Mouse (Mus musculus) gastrocnemius, postnatal 14 days (tissue): Measurements from ENCODE around the gene Slc29a1. TPM values are rescaled to one million over a fixed set of nuclear protein-coding genes. Genes with fewer than 3 reads are reported as not detected.

Source experiments
- DNase-seq: peaks from one replicate; pipeline ENCODE4 v3.0.0; 2021; ENCODE audit warnings: mixed read lengths
- intact Hi-C: fragments of 180-260 bp; cut with DNase I; formaldehyde crosslinking; loops from one replicate; pipeline ENCODE4 v1.15.1; 2025; ENCODE audit warnings: low total_unique reads
- total RNA-seq, 2 experiments: library from RNA; stranded (reverse); gene quantifications; 2 replicates each; pipeline ENCODE4 v1.2.3; 2021

Gene Slc29a1
- total RNA-seq, 2 experiments from 2014 or later, result 59.2 to 71.6 TPM

DNA sequence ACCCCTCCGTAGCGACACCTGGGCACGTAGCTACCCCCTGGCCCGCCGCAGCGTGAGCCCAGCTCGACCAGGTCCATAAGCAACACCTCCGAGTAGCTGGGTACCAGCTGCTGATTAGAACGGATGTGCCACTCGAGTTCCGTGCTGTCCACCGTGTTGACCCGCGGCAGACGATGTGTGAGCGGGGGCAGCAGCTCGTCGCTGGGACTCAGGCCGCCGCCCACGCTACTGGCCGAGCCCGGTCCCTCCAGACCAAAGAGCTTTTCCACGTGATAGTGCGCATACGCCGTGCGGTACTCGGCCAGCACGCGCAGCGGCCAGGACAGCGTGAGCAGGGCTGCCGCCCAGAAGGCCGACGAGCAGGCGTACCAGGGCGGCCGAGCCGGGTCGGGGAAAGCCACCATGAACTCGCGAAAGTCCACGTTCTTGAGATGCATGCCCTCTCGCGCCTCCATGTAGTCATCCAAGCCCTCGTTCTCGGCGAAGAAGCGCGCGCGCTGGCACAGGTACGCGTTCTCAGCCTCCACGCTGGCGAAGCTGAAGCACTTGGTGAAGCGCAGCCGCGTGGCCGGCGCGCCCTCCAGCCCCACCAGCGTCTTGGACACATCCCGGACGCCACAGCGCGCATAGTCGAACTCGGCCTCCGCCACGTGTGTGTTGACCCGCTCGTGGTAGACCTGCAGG, 54.0 kb downstream of the Slc29a1 start:
- intact Hi-C loops, result no loop called here
- no peak for DNase-seq

- intact Hi-C loops, result no loop called here
- DNase-seq, result no peak
Observed at GRCm38 (mm10) chr17:45544873-45545277, 54.5 kb downstream of the Slc29a1 start.

DNA sequence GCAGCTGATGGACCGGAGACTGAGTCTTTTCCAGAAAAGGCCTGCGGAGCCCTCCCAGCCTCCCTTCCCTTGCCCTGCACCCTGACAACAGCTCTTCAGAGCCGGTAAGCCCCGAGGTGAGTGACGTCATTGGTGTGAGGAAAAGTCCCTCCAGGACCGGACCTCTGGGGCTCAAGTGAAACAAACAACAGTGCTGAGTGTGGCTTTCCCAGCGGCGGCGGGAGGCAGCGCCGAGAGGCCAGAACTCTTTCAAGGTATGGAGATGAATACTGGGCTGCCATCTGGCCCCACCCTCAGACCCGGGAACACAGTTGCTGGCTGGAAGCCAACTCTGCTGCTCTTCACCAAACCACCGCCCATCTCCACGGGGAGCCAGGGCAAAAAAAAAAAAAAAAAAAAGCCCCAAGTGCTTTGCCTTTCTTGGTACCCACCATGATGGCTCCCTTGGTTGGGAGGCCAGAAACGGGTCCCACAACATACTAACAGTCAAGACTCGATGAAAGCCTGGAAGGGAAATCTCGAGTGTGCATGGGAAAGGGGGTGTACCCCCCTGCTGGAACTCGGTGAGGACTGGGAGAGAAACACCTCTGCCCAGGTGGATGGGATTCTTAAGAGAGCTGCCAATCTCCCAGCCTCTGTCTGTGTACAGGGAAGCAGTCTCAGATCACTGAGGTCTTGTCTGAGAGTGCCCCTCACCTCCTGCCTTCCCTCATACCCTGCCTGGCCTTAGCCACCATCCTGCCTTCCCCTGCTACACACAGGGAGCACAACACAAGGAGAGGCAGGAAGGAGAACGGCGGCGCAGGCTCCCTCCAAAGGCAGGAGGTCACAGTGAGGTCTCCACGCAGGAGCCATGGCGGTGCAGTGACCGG, 55.2 kb downstream of the Slc29a1 start:
- intact Hi-C loops, result no loop called here
- no peak for DNase-seq

DNA sequence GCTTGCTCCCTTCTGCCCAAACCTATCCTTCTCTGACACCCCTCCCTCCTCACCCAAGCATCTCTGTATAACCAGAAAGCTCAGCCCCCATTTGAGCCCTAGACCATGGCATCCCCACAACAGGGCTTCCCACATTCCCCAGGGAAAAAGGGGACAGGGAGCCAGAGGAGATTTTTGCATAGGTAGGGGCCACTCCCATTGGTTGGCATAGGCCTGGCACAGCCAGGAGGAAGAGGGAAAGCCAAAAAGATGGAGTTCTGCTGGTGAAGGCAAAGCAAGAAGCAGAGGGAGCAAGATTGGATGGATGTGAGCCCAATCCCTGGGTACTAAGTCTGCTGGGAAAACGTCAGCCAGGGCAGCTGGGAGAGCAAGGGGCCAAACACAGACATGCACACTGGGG, 56.3 kb downstream of the Slc29a1 start:
- intact Hi-C loops, result no loop called here
- no peak for DNase-seq

DNA sequence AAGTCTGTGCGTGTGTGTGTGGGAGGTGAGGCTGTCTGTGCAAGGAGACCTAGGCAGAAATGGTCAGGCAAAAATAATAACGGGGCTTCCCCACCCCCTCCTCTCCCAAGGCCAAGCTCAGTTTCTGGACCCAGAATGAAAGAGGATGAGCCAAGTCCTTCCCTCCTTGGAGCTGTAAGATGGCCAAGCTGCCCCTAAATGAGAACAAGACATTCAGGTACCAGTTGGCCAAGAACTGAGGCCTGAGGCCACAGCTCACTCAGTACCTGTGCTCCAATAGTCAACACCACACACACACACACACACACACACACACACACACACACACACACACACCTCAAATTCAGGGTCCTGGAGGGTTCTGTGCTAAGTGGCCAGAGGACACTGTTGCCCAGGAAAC, 56.7 kb downstream of the Slc29a1 start:
- intact Hi-C loops, result no loop called here

DNA sequence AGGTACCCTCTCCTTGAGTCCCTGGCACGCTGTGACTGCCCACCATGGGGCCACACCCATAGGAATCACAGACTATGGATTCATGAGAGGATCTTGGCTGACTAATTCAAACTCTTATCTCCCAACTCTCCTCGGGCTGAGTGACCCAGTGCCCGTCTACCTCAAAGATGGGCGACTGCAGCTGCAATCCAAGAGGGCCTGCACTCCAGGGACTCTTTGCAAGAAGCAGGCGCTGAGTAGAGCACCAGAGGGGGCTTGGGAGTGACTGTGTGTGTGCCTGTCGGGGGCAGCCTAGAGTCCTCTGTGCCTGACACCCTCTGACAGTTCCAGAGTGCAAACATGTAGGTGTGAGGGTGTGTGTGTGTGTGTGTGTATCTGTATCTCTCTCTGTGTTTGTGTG, 57.3 kb downstream of the Slc29a1 start:
- intact Hi-C loops, result no loop called here
- DNase-seq, result no peak

More for the DNA sequence above, 56.7 kb downstream of the Slc29a1 start:
- no peak for DNase-seq

DNA sequence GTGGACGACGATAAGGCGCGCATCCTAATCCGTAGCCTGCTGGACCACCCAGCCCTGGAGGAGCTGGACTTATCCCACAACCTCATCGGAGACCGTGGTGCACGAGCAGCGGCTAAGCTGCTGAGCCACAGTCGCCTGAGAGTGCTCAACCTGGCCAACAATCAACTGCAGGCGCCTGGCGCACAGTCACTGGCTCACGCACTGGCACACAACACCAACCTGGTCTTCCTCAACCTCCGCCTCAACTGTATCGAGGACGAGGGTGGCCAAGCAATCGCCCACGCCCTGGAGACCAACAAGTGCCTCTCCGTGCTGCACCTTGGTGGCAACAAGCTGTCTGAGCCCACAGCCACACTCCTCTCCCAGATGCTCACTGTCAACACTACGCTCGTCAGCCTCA, 59.7 kb downstream of the Slc29a1 start:
- intact Hi-C loops, result no loop called here

DNA sequence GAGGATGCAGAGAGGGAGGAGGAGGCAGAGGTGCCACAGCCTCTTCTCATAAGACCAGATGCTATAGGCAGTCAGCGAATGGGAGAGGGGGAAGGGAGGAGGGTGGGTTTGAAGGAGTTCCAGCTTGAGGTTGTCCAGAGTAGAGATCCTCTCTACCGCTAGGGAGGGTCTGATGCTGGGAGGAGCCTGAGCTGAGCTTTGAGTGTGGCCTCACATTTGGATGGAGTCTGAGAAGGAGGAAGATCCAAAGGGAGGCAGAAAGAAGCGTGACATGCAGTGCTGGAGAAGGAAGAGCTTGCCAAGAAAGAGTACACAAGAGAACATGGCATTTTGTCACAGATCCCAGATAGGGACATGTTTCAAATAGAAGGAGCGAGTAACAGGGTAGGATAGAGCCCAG, 61.0 kb downstream of the Slc29a1 start:
- no peak for DNase-seq
- intact Hi-C loops, result no loop called here

More for the DNA sequence above, 59.7 kb downstream of the Slc29a1 start:
- no peak for DNase-seq

GRCm38 (mm10) chr17:45536264-45536663, 63.1 kb downstream of the Slc29a1 start:
- DNase-seq, result peak; percentile 16
- intact Hi-C loops, result no loop called here

Other genes with a start within 250 kb of the Slc29a1 start
- 10 to 100 TPM; 31.3 to 33.9 TPM for gene Cdc5l, start 165.9 kb downstream of the Slc29a1 start, total RNA-seq
- gene Spats1, start 124.2 kb downstream of the Slc29a1 start, total RNA-seq, result under 1 TPM in 1 of 2 experiments, not detected in 1; 0.20 TPM
- 10 to 100 TPM; 15.0 to 16.0 TPM for gene Aars2, start 92.8 kb downstream of the Slc29a1 start, total RNA-seq
- gene Tcte1, start 76.2 kb downstream of the Slc29a1 start, total RNA-seq, result not detected
- gene Tmem151b, start 49.9 kb downstream of the Slc29a1 start, total RNA-seq, result under 1 TPM in 1 of 2 experiments, not detected in 1; 0.06 TPM
- 1 to 10 TPM; 1.1 to 1.4 TPM for gene Nfkbie, start 43.9 kb downstream of the Slc29a1 start, total RNA-seq
- 10 to 100 TPM; 25.6 to 28.6 TPM for gene Slc35b2, start 35.7 kb downstream of the Slc29a1 start, total RNA-seq
- 100 to 1,000 TPM; 735 to 778 TPM for gene Hsp90ab1, start 26.3 kb downstream of the Slc29a1 start, total RNA-seq
- gene Mymx, start 2.5 kb upstream of the Slc29a1 start, total RNA-seq, result 1 to 10 TPM; 6.2 to 7.3 TPM
- under 1 TPM; 0.10 to 0.13 TPM for gene Capn11, start 59.7 kb upstream of the Slc29a1 start, total RNA-seq
- 10 to 100 TPM; 83.3 to 86.3 TPM for gene Mrpl14, start 86.7 kb upstream of the Slc29a1 start, total RNA-seq
- 10 to 100 TPM; 52.9 to 57.0 TPM for gene Tmem63b, start 87.3 kb upstream of the Slc29a1 start, total RNA-seq
- not detected for gene 1600014C23Rik, start 134.2 kb upstream of the Slc29a1 start, total RNA-seq